Mouse (Mus musculus) regulatory T cell (primary cell): Measurements from ENCODE around the gene Fpr-rs7.

Source experiments
- in situ Hi-C: fragments of 300-600 bp; cut with MboI, MseI; formaldehyde crosslinking; loops from one replicate; pipeline ENCODE4 v1.15.1; 2025; ENCODE audit warnings: high pct_unique_total_duplicates

Gene Fpr-rs7

GRCm38 (mm10) chr17:20114126-20114525 is at the start of gene Fpr-rs7:
Gene Fpr-rs7 (minus strand): TSS chr17:20114226.
- in situ Hi-C loops: loop anchor here (10.0 kb wide), 1 partner anchor 119 kb away; no protein-coding TSS in a partner anchor

- in situ Hi-C loops: no loop called here
Measured at GRCm38 (mm10) chr17:20074090-20074489, 39.9 kb downstream of the Fpr-rs7 start.

- in situ Hi-C loops: no loop called here
Measured at GRCm38 (mm10) chr17:20071656-20072396, 42.2 kb downstream of the Fpr-rs7 start.
